Mouse (Mus musculus): Measurements from ENCODE around the gene Krtcap2. TPM values are rescaled to one million over a fixed set of nuclear protein-coding genes. Genes with fewer than 3 reads are reported as not detected.

The Krtcap2 gene
- total RNA-seq, 2 experiments from 2014 or later = 58.3 to 63.3 TPM

GRCm38 (mm10) chr3:89244158-89244981 is 1.4 kb upstream of the Krtcap2 start:
- intact Hi-C loops (cut with DNase I) = no loop called here
- DNase-seq = no peak

- no peak for DNase-seq
- intact Hi-C loops (cut with DNase I) = no loop called here
Measured at GRCm38 (mm10) chr3:89244982-89245687, 631 bp upstream of the Krtcap2 start.

- DNase-seq = peak; percentile 85 to 88
- intact Hi-C loops (cut with DNase I) = no loop called here
Measured at GRCm38 (mm10) chr3:89246261-89247100, 715 bp downstream of the Krtcap2 start, which contains the start of gene Trim46. TSS of gene Trim46 (minus strand) at chr3:89246309.

GRCm38 (mm10) chr3:89247466-89247865 is 1.7 kb downstream of the Krtcap2 start:
- intact Hi-C loops (cut with DNase I) = no loop called here
- DNase-seq = no peak

GRCm38 (mm10) chr3:89250435-89251040 is 4.8 kb downstream of the Krtcap2 start:
- intact Hi-C loops (cut with DNase I) = no loop called here
- peak; percentile 52 to 60 for DNase-seq

- peak; percentile 46 to 57 for DNase-seq
- intact Hi-C loops (cut with DNase I) = no loop called here
Measured at GRCm38 (mm10) chr3:89251365-89251895, 5.7 kb downstream of the Krtcap2 start.

GRCm38 (mm10) chr3:89254994-89255393 is 9.2 kb downstream of the Krtcap2 start:
- no peak for DNase-seq
- intact Hi-C loops (cut with DNase I) = no loop called here

- intact Hi-C loops (cut with DNase I) = no loop called here
- no peak for DNase-seq
Measured at GRCm38 (mm10) chr3:89256177-89256576, 10.4 kb downstream of the Krtcap2 start.

GRCm38 (mm10) chr3:89259076-89259475 is 13.3 kb downstream of the Krtcap2 start, which contains the start of gene Dpm3:
TSS of gene Dpm3 (plus strand) at chr3:89259358.
- no peak for DNase-seq
- intact Hi-C loops (cut with DNase I) = no loop called here

GRCm38 (mm10) chr3:89260211-89260610 is 14.4 kb downstream of the Krtcap2 start:
- intact Hi-C loops (cut with DNase I) = no loop called here
- DNase-seq = no peak

- intact Hi-C loops (cut with DNase I) = no loop called here
- no peak for DNase-seq
Measured at GRCm38 (mm10) chr3:89262417-89262816, 16.7 kb downstream of the Krtcap2 start.

GRCm38 (mm10) chr3:89266439-89266893 is 20.7 kb downstream of the Krtcap2 start:
- intact Hi-C loops (cut with DNase I) = no loop called here
- DNase-seq = peak; percentile 60 to 64

- intact Hi-C loops (cut with DNase I) = no loop called here
- no peak for DNase-seq
Measured at GRCm38 (mm10) chr3:89268916-89269315, 23.1 kb downstream of the Krtcap2 start.

GRCm38 (mm10) chr3:89270051-89270755 is 24.4 kb downstream of the Krtcap2 start, which contains the start of gene Slc50a1:
TSS of gene Slc50a1 (minus strand) at chr3:89270570.
- intact Hi-C loops (cut with DNase I) = no loop called here
- peak; percentile 85 to 89 for DNase-seq

GRCm38 (mm10) chr3:89270891-89271290 is 25.1 kb downstream of the Krtcap2 start:
- no peak for DNase-seq
- intact Hi-C loops (cut with DNase I) = no loop called here

- intact Hi-C loops (cut with DNase I) = no loop called here
- DNase-seq = no peak
Measured at GRCm38 (mm10) chr3:89271760-89272159, 26.0 kb downstream of the Krtcap2 start.

GRCm38 (mm10) chr3:89276061-89276460 is 30.3 kb downstream of the Krtcap2 start:
- intact Hi-C loops (cut with DNase I) = no loop called here

GRCm38 (mm10) chr3:89277281-89278021 is 31.7 kb downstream of the Krtcap2 start:
- DNase-seq = peak; percentile 38 to 49
- intact Hi-C loops (cut with DNase I) = no loop called here

More at GRCm38 (mm10) chr3:89276061-89276460, 30.3 kb downstream of the Krtcap2 start:
- DNase-seq = no peak
